Mouse (Mus musculus): ENCODE data around the gene Pllp. TPM values are rescaled to one million over a fixed set of nuclear protein-coding genes. Genes with fewer than 3 reads are reported as not detected.

Gene Pllp
- total and polyA plus RNA-seq, 2 experiments, result 8.1 to 41.8 TPM

GRCm38 (mm10) chr8:94641183-94641582 is 54.9 kb downstream of the Pllp start:
- TF ChIP-seq CTCF (IDR thresholded peaks at IDR 0.05; ENCODE audit: low read depth, low read length) (no peak), POLR2A (IDR thresholded peaks at IDR 0.05; ENCODE audit: extremely low read depth, insufficient read depth, low read length) (no peak)
- WGBS, result 81% methylated on average over 2 of the region's 2 CpGs
- Histone ChIP-seq H3K36me3 (ENCODE audit: control insufficient read depth, insufficient read depth, low read length) (peaks cover 72% of the 10 kb centered on the region), H3K9ac (ENCODE audit: low read depth, low read length) (no peak overlapping the region), H3K79me2 (ENCODE audit: control insufficient read depth, insufficient read depth, low read length) (no peaks in the 10 kb centered on the region), H3K27me3 (ENCODE audit: control insufficient read depth, insufficient read depth, low read length) (no peaks in the 10 kb centered on the region), H3K4me3 (ENCODE audit: insufficient read depth, low read depth, low read length) (no peak overlapping the region), H3K27ac (replicated peaks; ENCODE audit: insufficient read depth, low read depth, low read length) (no peak overlapping the region), H3K4me1 (ENCODE audit: control insufficient read depth, insufficient read depth, low read length) (no peaks in the 10 kb centered on the region)
- no peak for DNase-seq (ENCODE audit: extremely low read depth, low read depth, low spot score)

DNA sequence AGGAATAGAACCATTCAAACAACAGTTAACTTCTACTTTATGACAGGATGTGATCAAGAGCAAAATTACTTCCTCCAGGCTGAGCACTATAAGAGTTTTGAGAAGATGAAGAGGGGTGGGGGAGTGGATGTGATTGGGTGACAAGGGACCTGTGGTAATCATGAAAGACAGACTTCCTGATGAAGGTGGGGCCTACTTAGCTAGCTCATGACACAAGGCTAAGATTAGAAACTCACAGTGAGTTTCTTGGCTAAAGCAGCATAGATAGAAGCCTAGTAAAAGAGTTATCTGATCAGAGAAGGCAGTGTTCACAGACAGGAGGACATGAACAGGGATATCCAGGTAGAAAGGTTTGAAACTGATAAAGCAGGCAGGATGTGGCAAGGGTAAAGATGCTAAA is 61.9 kb downstream of the Pllp start:
- no peaks in the 10 kb centered on the region for H3K79me2 ChIP-seq (ENCODE audit: control insufficient read depth, insufficient read depth, low read length)
- TF ChIP-seq POLR2A (IDR thresholded peaks at IDR 0.05; ENCODE audit: extremely low read depth, insufficient read depth, low read length), result no peak
- no peak for TF ChIP-seq CTCF (IDR thresholded peaks at IDR 0.05; ENCODE audit: low read depth, low read length)
- no peaks in the 10 kb centered on the region for H3K4me1 ChIP-seq (ENCODE audit: control insufficient read depth, insufficient read depth, low read length)
- no peaks in the 10 kb centered on the region for H3K27me3 ChIP-seq (ENCODE audit: control insufficient read depth, insufficient read depth, low read length)
- H3K36me3 ChIP-seq (ENCODE audit: control insufficient read depth, insufficient read depth, low read length), result peaks cover 62% of the 10 kb centered on the region
- no peak overlapping the region for H3K9ac ChIP-seq (ENCODE audit: low read depth, low read length)
- H3K4me3 ChIP-seq (ENCODE audit: insufficient read depth, low read depth, low read length), result no peak overlapping the region
- peak; percentile 17 for DNase-seq (ENCODE audit: extremely low read depth, low read depth, low spot score)
- no peak overlapping the region for H3K27ac ChIP-seq (replicated peaks; ENCODE audit: insufficient read depth, low read depth, low read length)

GRCm38 (mm10) chr8:94633564-94634194 is 62.4 kb downstream of the Pllp start:
- DNase-seq (ENCODE audit: extremely low read depth, low read depth, low spot score), result no peak
- Histone ChIP-seq H3K4me1 (ENCODE audit: control insufficient read depth, insufficient read depth, low read length) (no peaks in the 10 kb centered on the region), H3K27me3 (ENCODE audit: control insufficient read depth, insufficient read depth, low read length) (no peaks in the 10 kb centered on the region), H3K27ac (replicated peaks; ENCODE audit: insufficient read depth, low read depth, low read length) (no peak overlapping the region), H3K79me2 (ENCODE audit: control insufficient read depth, insufficient read depth, low read length) (no peaks in the 10 kb centered on the region), H3K4me3 (ENCODE audit: insufficient read depth, low read depth, low read length) (no peak overlapping the region), H3K9ac (ENCODE audit: low read depth, low read length) (no peak overlapping the region), H3K36me3 (ENCODE audit: control insufficient read depth, insufficient read depth, low read length) (peaks cover 57% of the 10 kb centered on the region)
- TF ChIP-seq CTCF (IDR thresholded peaks at IDR 0.05; ENCODE audit: low read depth, low read length), result no peak
- no peak for TF ChIP-seq POLR2A (IDR thresholded peaks at IDR 0.05; ENCODE audit: extremely low read depth, insufficient read depth, low read length)
- WGBS, result 76% methylated on average over 2 of the region's 2 CpGs

Other genes with a start within 250 kb of the Pllp start
- 5.2 and 8.5 TPM in 2 replicates for gene Cpne2, start 163.3 kb downstream of the Pllp start, total RNA-seq (2014; rRNA removed)
- gene Cpne2, start 163.3 kb downstream of the Pllp start, polyA plus RNA-seq (2012; rRNA removed), result 9.8 and 20.8 TPM in 2 replicates
- 21.4 and 22.0 TPM in 2 replicates for gene Rspry1, start 94.3 kb downstream of the Pllp start, total RNA-seq (2014; rRNA removed)
- gene Rspry1, start 94.3 kb downstream of the Pllp start, polyA plus RNA-seq (2012; rRNA removed), result 5.6 and 5.7 TPM in 2 replicates
- gene Fam192a, start 94.3 kb downstream of the Pllp start, total RNA-seq (2014; rRNA removed), result 9.0 and 9.3 TPM in 2 replicates
- gene Fam192a, start 94.3 kb downstream of the Pllp start, polyA plus RNA-seq (2012; rRNA removed), result 10.1 and 12.2 TPM in 2 replicates
- gene Arl2bp, start 29.7 kb downstream of the Pllp start, total RNA-seq (2014; rRNA removed), result 4.2 and 4.8 TPM in 2 replicates
- gene Arl2bp, start 29.7 kb downstream of the Pllp start, polyA plus RNA-seq (2012; rRNA removed), result 5.9 and 7.7 TPM in 2 replicates
- gene Ccl22, start 49.3 kb upstream of the Pllp start, total RNA-seq (2014; rRNA removed), result 0.28 and 4.4 TPM in 2 replicates
- 0.24 and 0.32 TPM in 2 replicates for gene Ccl22, start 49.3 kb upstream of the Pllp start, polyA plus RNA-seq (2012; rRNA removed)
- gene Cx3cl1, start 75.7 kb upstream of the Pllp start, total RNA-seq (2014; rRNA removed), result 0.55 and 1.0 TPM in 2 replicates
- gene Cx3cl1, start 75.7 kb upstream of the Pllp start, polyA plus RNA-seq (2012; rRNA removed), result 0.82 and 1.1 TPM in 2 replicates
- gene Ccl17, start 114.2 kb upstream of the Pllp start, total RNA-seq (2014; rRNA removed), result not detected in 2 replicates
- 0.21 and 0.22 TPM in 2 replicates for gene Ccl17, start 114.2 kb upstream of the Pllp start, polyA plus RNA-seq (2012; rRNA removed)
- 148 and 183 TPM in 2 replicates for gene Coq9, start 142.0 kb upstream of the Pllp start, total RNA-seq (2014; rRNA removed)
- gene Coq9, start 142.0 kb upstream of the Pllp start, polyA plus RNA-seq (2012; rRNA removed), result 280 and 359 TPM in 2 replicates
- 9.5 and 11.9 TPM in 2 replicates for gene Ciapin1, start 142.1 kb upstream of the Pllp start, total RNA-seq (2014; rRNA removed)
- 48.9 and 57.3 TPM in 2 replicates for gene Ciapin1, start 142.1 kb upstream of the Pllp start, polyA plus RNA-seq (2012; rRNA removed)
- gene Polr2c, start 161.2 kb upstream of the Pllp start, total RNA-seq (2014; rRNA removed), result 27.4 and 31.7 TPM in 2 replicates
- gene Polr2c, start 161.2 kb upstream of the Pllp start, polyA plus RNA-seq (2012; rRNA removed), result 44.1 and 47.3 TPM in 2 replicates
- gene Dok4, start 180.1 kb upstream of the Pllp start, total RNA-seq (2014; rRNA removed), result 0.83 and 1.5 TPM in 2 replicates
- gene Dok4, start 180.1 kb upstream of the Pllp start, polyA plus RNA-seq (2012; rRNA removed), result 1.4 and 1.5 TPM in 2 replicates
- 0.46 and 0.94 TPM in 2 replicates for gene Ccdc102a, start 221.8 kb upstream of the Pllp start, total RNA-seq (2014; rRNA removed)
- gene Ccdc102a, start 221.8 kb upstream of the Pllp start, polyA plus RNA-seq (2012; rRNA removed), result 0.90 and 1.2 TPM in 2 replicates
- 0.18 and 0.27 TPM in 2 replicates for gene Adgrg5, start 227.4 kb upstream of the Pllp start, total RNA-seq (2014; rRNA removed)
- 0.58 and 0.77 TPM in 2 replicates for gene Adgrg5, start 227.4 kb upstream of the Pllp start, polyA plus RNA-seq (2012; rRNA removed)